8 mouse cellular contexts compared by ENCODE assay signal in the genomic region with DNA sequence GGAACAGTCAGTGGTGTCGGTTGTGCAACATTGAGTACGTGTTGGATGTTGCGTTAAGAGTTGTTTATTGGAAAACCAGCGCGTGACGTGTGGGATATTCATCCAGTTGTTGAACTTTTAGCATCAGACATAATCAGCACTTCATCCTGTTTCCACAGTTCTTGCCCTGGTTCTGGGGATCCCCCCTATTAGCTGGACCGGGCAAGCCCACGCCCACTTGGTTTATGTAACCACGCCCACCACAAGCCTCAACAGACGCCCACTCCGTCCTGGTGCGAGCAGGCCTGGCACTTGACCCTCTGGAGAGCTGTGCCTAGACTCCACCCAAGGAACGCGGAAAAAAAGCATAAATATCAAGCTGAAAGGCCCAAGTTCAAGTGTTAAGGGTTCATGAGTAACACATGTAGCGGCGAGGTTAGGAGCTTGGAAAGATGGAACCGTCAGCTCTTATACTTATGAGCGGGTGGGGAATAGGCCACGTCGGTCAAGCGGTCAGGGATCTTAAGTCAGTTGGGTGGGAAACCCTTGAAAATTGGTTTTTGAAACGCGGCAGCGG. TPM values are rescaled to one million over a fixed set of nuclear protein-coding genes. Genes with fewer than 3 reads are reported as not detected.
DNase-seq lines count a peak whose midpoint lies in the region; TF ChIP-seq lines count a peak whose summit lies in the region.

No protein-coding gene starts in this region.

- H3K4me3 ChIP-seq in ES-Bruce4 (ENCODE audit: low read depth, low read length), result peak overlapping the region; percentile 65
- H3K4me3 ChIP-seq in erythroblast, embryonic 14.5 days (replicated peaks), result peak overlapping the region; percentile 93
- H3K4me3 ChIP-seq in megakaryocyte, embryonic 14.5 days (replicated peaks), result peak overlapping the region; percentile 99

- peak; percentile 69 to 77 for DNase-seq in adrenal gland, postnatal 36 days
- DNase-seq in heart, postnatal 10 days, result peak; percentile 61 to 77
- DNase-seq in kidney, postnatal 4 days, result peak; percentile 70 to 82
- DNase-seq in spleen, adult 18-20 months, result peak; percentile 61 to 64
- no peak for DNase-seq in left cerebral cortex, adult 18-20 months (ENCODE audit: low spot score in 2 of 2)

- peaks cover 5% of the 10 kb centered on the region; the same call in 1 of the 2 replicates for H3K36me3 ChIP-seq in ES-Bruce4 (ENCODE audit: control insufficient read depth, insufficient read depth, low read length, poor library complexity, severe bottlenecking)
- H3K36me3 ChIP-seq in erythroblast, embryonic 14.5 days (ENCODE audit: control insufficient read depth), result peaks cover 57% of the 10 kb centered on the region
- peaks cover 62% of the 10 kb centered on the region for H3K36me3 ChIP-seq in megakaryocyte, embryonic 14.5 days (replicated peaks; ENCODE audit: low read length)

- peak overlapping the region; percentile 82 for H3K9ac ChIP-seq in ES-Bruce4 (ENCODE audit: low read depth, poor library complexity, severe bottlenecking)

- TF ChIP-seq POLR2A in ES-Bruce4 (IDR thresholded peaks at IDR 0.05; ENCODE audit: insufficient read depth, low read length), result no peak

- H3K27ac ChIP-seq in ES-Bruce4 (ENCODE audit: insufficient read depth, low read length), result peak overlapping the region; percentile 70

- no peak for TF ChIP-seq EP300 in ES-Bruce4 (IDR thresholded peaks at IDR 0.05; ENCODE audit: insufficient read depth, low read depth, low read length)

- no peaks in the 10 kb centered on the region for H3K27me3 ChIP-seq in ES-Bruce4 (ENCODE audit: control insufficient read depth, insufficient read depth, low read length, poor library complexity, severe bottlenecking)
- no peaks in the 10 kb centered on the region for H3K27me3 ChIP-seq in erythroblast, embryonic 14.5 days (ENCODE audit: control insufficient read depth)
- no peaks in the 10 kb centered on the region for H3K27me3 ChIP-seq in megakaryocyte, embryonic 14.5 days (replicated peaks)

- no peak for TF ChIP-seq CTCF in ES-Bruce4 (IDR thresholded peaks at IDR 0.05; ENCODE audit: low read depth, low read length)

- no peaks in the 10 kb centered on the region for H3K9me3 ChIP-seq in ES-Bruce4 (replicated peaks; ENCODE audit: control insufficient read depth, insufficient read depth, low read length, poor library complexity, severe bottlenecking)
- H3K9me3 ChIP-seq in erythroblast, embryonic 14.5 days (ENCODE audit: control insufficient read depth, low read length), result no peaks in the 10 kb centered on the region
- no peaks in the 10 kb centered on the region for H3K9me3 ChIP-seq in megakaryocyte, embryonic 14.5 days

- no peaks in the 10 kb centered on the region for H3K4me1 ChIP-seq in ES-Bruce4 (ENCODE audit: control insufficient read depth, insufficient read depth, low read length)
- peaks cover 55% of the 10 kb centered on the region for H3K4me1 ChIP-seq in erythroblast, embryonic 14.5 days (ENCODE audit: control insufficient read depth)
- H3K4me1 ChIP-seq in megakaryocyte, embryonic 14.5 days, result peaks cover 83% of the 10 kb centered on the region

- intact Hi-C loops in heart, postnatal 10 days (cut with DNase I), result no loop called here

RNA-seq across cellular contexts. Expression of a gene that starts 1.2 kb away (rescaled TPM):
- 12.4 and 13.2 TPM in 2 replicates for polyA plus RNA-seq in ES-Bruce4 (2011; ENCODE audit: insufficient read depth, insufficient read length, low read depth, missing spikeins)
- total RNA-seq in adrenal gland, postnatal 36 days (2021), result 10 to 100 TPM; 22.3 to 25.3 TPM
- polyA plus RNA-seq in erythroblast, embryonic 14.5 days (2012), result 3.3 and 3.8 TPM in 2 replicates
- 10 to 100 TPM; 15.9 to 17.9 TPM for total RNA-seq in heart, postnatal 10 days (2021)
- 58.8 and 65.3 TPM in 2 replicates for polyA plus RNA-seq in megakaryocyte, embryonic 14.5 days (2012; ENCODE audit: insufficient read depth, low replicate concordance)
- 10 to 100 TPM; 19.0 to 21.6 TPM for total RNA-seq in left cerebral cortex, adult 18-20 months (2021)

RNA-seq across cellular contexts. Expression of a gene that starts 10.3 kb away (rescaled TPM):
- polyA plus RNA-seq in ES-Bruce4 (2011; ENCODE audit: insufficient read depth, insufficient read length, low read depth, missing spikeins), result 57.4 and 63.5 TPM in 2 replicates
- total RNA-seq in adrenal gland, postnatal 36 days (2021), result 10 to 100 TPM; 63.2 to 89.1 TPM
- 2.6 and 3.8 TPM in 2 replicates for polyA plus RNA-seq in erythroblast, embryonic 14.5 days (2012)
- 10 to 100 TPM; 79.5 to 81.3 TPM for total RNA-seq in heart, postnatal 10 days (2021)
- polyA plus RNA-seq in megakaryocyte, embryonic 14.5 days (2012; ENCODE audit: insufficient read depth, low replicate concordance), result 33.5 and 40.2 TPM in 2 replicates
- 10 to 100 TPM; 44.8 to 46.4 TPM for total RNA-seq in left cerebral cortex, adult 18-20 months (2021)

RNA-seq across cellular contexts. Expression of a gene that starts 10.6 kb away (rescaled TPM):
- 80.5 and 87.3 TPM in 2 replicates for polyA plus RNA-seq in ES-Bruce4 (2011; ENCODE audit: insufficient read depth, insufficient read length, low read depth, missing spikeins)
- 100 to 1,000 TPM; 265 to 329 TPM for total RNA-seq in adrenal gland, postnatal 36 days (2021)
- polyA plus RNA-seq in erythroblast, embryonic 14.5 days (2012), result 255 and 264 TPM in 2 replicates
- 100 to 1,000 TPM; 185 to 190 TPM for total RNA-seq in heart, postnatal 10 days (2021)
- 3,667 and 5,102 TPM in 2 replicates for polyA plus RNA-seq in megakaryocyte, embryonic 14.5 days (2012; ENCODE audit: insufficient read depth, low replicate concordance)
- total RNA-seq in left cerebral cortex, adult 18-20 months (2021), result 100 to 1,000 TPM; 407 to 421 TPM

RNA-seq across cellular contexts. Expression of a gene that starts 27.5 kb away (rescaled TPM):
- polyA plus RNA-seq in ES-Bruce4 (2011; ENCODE audit: insufficient read depth, insufficient read length, low read depth, missing spikeins), result 1,157 and 1,272 TPM in 2 replicates
- total RNA-seq in adrenal gland, postnatal 36 days (2021), result 1,000 to 10,000 TPM; 1,515 to 1,560 TPM
- 107 and 138 TPM in 2 replicates for polyA plus RNA-seq in erythroblast, embryonic 14.5 days (2012)
- total RNA-seq in heart, postnatal 10 days (2021), result 1,000 to 10,000 TPM; 1,604 to 1,683 TPM
- 499 and 989 TPM in 2 replicates for polyA plus RNA-seq in megakaryocyte, embryonic 14.5 days (2012; ENCODE audit: insufficient read depth, low replicate concordance)
- total RNA-seq in left cerebral cortex, adult 18-20 months (2021), result 100 to 1,000 TPM; 924 to 953 TPM

RNA-seq across cellular contexts. Expression of a gene that starts 31.6 kb away (rescaled TPM):
- 40.0 and 43.7 TPM in 2 replicates for polyA plus RNA-seq in ES-Bruce4 (2011; ENCODE audit: insufficient read depth, insufficient read length, low read depth, missing spikeins)
- 100 to 1,000 TPM; 144 to 154 TPM for total RNA-seq in adrenal gland, postnatal 36 days (2021)
- polyA plus RNA-seq in erythroblast, embryonic 14.5 days (2012), result 53.1 and 68.2 TPM in 2 replicates
- 100 to 1,000 TPM; 108 to 114 TPM for total RNA-seq in heart, postnatal 10 days (2021)
- 135 and 319 TPM in 2 replicates for polyA plus RNA-seq in megakaryocyte, embryonic 14.5 days (2012; ENCODE audit: insufficient read depth, low replicate concordance)
- total RNA-seq in left cerebral cortex, adult 18-20 months (2021), result 100 to 1,000 TPM; 118 to 122 TPM

Comparison
In these comparisons a context has a peak if more than half of its experiments do, and no peak if none do; other contexts are left out.
1. DNase-seq: peak in adrenal gland, postnatal 36 days (2 of 2), heart, postnatal 10 days (2 of 2), kidney, postnatal 4 days (2 of 2) and spleen, adult 18-20 months (2 of 2); none in left cerebral cortex, adult 18-20 months (0 of 2).
2. Peak in every context shown above with its lines, with median percentiles within 50 percentile points of each other: H3K4me3 ChIP-seq.